Mouse (Mus musculus): ENCODE data around the gene Aatk. TPM values are rescaled to one million over a fixed set of nuclear protein-coding genes. Genes with fewer than 3 reads are reported as not detected.
A peak's percentile ranks its signal among the peaks of the same experiment; 100 is the strongest.

The Aatk gene
- polyA plus RNA-seq, 1 experiment from 2014 or later = 2.0 TPM

DNA sequence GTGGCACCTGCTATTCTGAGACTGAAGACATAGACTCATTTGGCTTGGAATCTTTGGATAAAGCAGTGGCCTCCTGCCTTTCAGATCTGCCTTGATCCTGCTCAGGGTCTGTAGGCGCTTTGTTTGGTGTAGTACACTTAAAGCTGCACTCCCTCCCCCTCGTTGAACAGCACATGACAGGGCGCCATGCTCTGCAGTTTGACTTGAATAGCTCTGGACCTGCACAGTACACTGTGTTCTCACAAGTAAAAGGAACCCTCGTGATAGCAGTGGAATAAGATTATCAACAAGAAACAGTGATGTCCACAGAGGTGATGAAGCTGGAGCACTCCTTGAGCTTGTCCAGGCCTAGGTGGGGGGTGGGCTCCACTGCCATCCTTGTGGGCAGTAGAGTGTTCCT, 87.3 kb downstream of the Aatk start:
- no peaks in the 10 kb centered on the region for H3K27me3 ChIP-seq (ENCODE audit: control insufficient read depth, insufficient read depth, low read depth, low read length)
- peaks cover 2% of the 10 kb centered on the region; the same call in 1 of the 2 replicates for H3K36me3 ChIP-seq (ENCODE audit: control insufficient read depth, insufficient read depth, low read length)
- H3K27ac ChIP-seq (ENCODE audit: low read length) = no peak overlapping the region
- no peaks in the 10 kb centered on the region for H3K9me3 ChIP-seq (ENCODE audit: control insufficient read depth, low read length)
- peaks cover 22% of the 10 kb centered on the region for H3K4me1 ChIP-seq (replicated peaks; ENCODE audit: control insufficient read depth, insufficient read depth, low read length)
- H3K9ac ChIP-seq (ENCODE audit: low read length) = no peak overlapping the region
- no peak for ATAC-seq (ENCODE audit: low read depth)
- no peak overlapping the region for H3K4me2 ChIP-seq (ENCODE audit: low read depth, low read length)
- 64% methylated on average over 4 of the region's 4 CpGs for WGBS
- no peak overlapping the region for H3K4me3 ChIP-seq (ENCODE audit: low read length)

GRCm38 (mm10) chr11:119958856-119959255, 88.1 kb downstream of the Aatk start:
- WGBS = 60% methylated on average over 7 of the region's 7 CpGs
- no peak for ATAC-seq (ENCODE audit: low read depth)

More at GRCm38 (mm10) chr11:119958856-119959255, 88.1 kb downstream of the Aatk start:
- Histone ChIP-seq H3K4me3 (ENCODE audit: low read length) (no peak overlapping the region), H3K9ac (ENCODE audit: low read length) (no peak overlapping the region), H3K36me3 (ENCODE audit: control insufficient read depth, insufficient read depth, low read length) (peaks cover 2% of the 10 kb centered on the region; the same call in 1 of the 2 replicates), H3K27me3 (ENCODE audit: control insufficient read depth, insufficient read depth, low read depth, low read length) (no peaks in the 10 kb centered on the region), H3K4me1 (replicated peaks; ENCODE audit: control insufficient read depth, insufficient read depth, low read length) (peaks cover 29% of the 10 kb centered on the region), H3K4me2 (ENCODE audit: low read depth, low read length) (no peak overlapping the region), H3K9me3 (ENCODE audit: control insufficient read depth, low read length) (no peaks in the 10 kb centered on the region), H3K27ac (ENCODE audit: low read length) (0 out of 2 replicates have a peak overlapping the region, but pooled peaks have one; percentile 16)

MicroRNAs encoded within 50 kb of the gene (microRNA counts, 519-probe panel; counts per million panel counts)
- microRNA mmu-miR-338-3p (2,519 counts per million, percentile 44 among the panel's probes with 10 or more counts), microRNA mmu-miR-338-5p (1,709 counts per million, percentile 25 among the panel's probes with 10 or more counts)

Small RNAs within 50 kb of the gene (microRNA-seq; reads per million reads assigned to microRNA genes)
- gene Gm25948 = not detected
- not detected for gene Mir3065
- not detected for gene Mir338

Other genes starting within 250 kb of the Aatk start
- 90.3 and 92.6 TPM in 2 replicates for gene Chmp6, start 133.7 kb downstream of the Aatk start, polyA plus RNA-seq (2015; fragmentation: Nextera tagmentation; extraction: Ambion mirVana)
- 31.7 and 35.6 TPM in 2 replicates for gene Baiap2, start 104.4 kb downstream of the Aatk start, polyA plus RNA-seq (2015; fragmentation: Nextera tagmentation; extraction: Ambion mirVana)
- gene Cep131, start 39.7 kb upstream of the Aatk start, polyA plus RNA-seq (2015; fragmentation: Nextera tagmentation; extraction: Ambion mirVana) = 15.3 and 16.4 TPM in 2 replicates
- 17.8 and 18.2 TPM in 2 replicates for gene Tepsin, start 51.6 kb upstream of the Aatk start, polyA plus RNA-seq (2015; fragmentation: Nextera tagmentation; extraction: Ambion mirVana)
- 64.7 and 78.3 TPM in 2 replicates for gene Ndufaf8, start 51.8 kb upstream of the Aatk start, polyA plus RNA-seq (2015; fragmentation: Nextera tagmentation; extraction: Ambion mirVana)
- 96.3 and 100 TPM in 2 replicates for gene Slc38a10, start 104.2 kb upstream of the Aatk start, polyA plus RNA-seq (2015; fragmentation: Nextera tagmentation; extraction: Ambion mirVana)
- gene Bahcc1, start 185.8 kb upstream of the Aatk start, polyA plus RNA-seq (2015; fragmentation: Nextera tagmentation; extraction: Ambion mirVana) = 7.0 and 7.5 TPM in 2 replicates

Measured in lung, embryonic 16.5 days (tissue).